Mouse (Mus musculus): ENCODE measurements around the gene Gstt3. TPM values are rescaled to one million over a fixed set of nuclear protein-coding genes. Genes with fewer than 3 reads are reported as not detected.

Gene Gstt3
- total RNA-seq, 2 experiments from 2014 or later: 0.61 to 0.71 TPM

DNA sequence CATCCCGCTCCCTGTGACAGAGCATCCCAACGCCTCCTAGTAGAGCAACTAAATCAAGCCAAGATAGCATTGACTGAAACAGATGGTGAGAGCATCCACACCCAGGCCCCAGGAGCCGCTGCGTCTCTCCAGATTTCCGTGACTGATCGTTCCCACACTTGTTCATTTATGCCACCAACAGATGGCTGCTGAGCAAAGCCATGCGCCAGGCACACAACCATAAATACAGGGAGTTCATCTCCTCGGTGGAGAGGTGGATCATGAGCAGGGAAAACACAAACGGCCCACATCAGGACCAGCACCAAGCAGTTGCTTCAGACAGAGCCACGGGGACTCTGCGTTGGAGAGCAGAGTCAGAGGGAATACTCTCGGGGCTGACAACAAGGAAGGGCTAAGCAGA, 37.8 kb downstream of the Gstt3 start:
- peak in 1 of 2 experiments; percentile 63 for DNase-seq (ENCODE audit: extremely low spot score in 1 of 2, low spot score in 2 of 2)
- intact Hi-C loops (cut with DNase I): loop anchor here (10.0 kb wide), 1 partner anchor 211 kb away; the partner anchor contains the start of gene Gm5134

DNA sequence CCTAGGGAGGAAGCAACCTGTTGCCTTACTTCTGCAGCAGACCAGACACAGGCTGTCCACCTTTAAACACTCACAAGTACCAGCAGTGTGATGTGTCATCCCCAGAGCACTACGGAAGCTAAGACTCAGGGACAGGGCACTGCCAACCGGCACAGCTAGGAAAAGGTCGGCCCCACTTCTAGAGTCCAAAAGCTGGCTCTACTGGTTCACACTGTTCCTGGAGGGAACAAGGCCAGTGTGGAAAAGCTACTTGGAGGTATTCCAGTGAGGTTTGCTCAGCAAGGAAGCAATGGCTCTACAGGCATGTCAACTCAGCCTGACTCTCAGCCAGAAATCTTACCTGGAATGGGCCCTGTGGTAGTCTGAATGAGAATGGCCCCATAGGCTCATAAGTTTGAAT, 40.3 kb downstream of the Gstt3 start:
- DNase-seq (ENCODE audit: extremely low spot score in 1 of 2, low spot score in 2 of 2): no peak
- intact Hi-C loops (cut with DNase I): loop anchor here (10.0 kb wide), 1 partner anchor 214 kb away; the partner anchor contains the start of gene Gm5134

DNA sequence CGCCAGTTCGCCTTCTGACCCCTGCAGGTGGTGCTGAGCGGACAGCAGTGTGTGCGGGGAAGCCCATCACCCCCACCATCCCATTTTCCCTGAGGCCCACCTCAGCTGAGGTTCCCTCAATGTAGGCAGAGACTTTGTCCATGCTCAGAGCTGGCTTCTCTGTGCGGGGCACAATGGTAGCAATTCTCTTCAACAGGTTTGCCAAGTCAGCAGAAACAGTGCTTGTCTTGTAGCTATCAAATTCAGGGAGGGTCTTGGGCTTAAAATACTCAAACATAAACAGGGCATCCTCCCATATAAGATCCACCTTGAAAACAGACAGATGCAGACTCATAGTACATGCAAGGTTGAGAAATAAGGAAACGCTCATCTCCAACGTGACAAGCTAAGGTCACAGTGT, 55.8 kb downstream of the Gstt3 start:
- intact Hi-C loops (cut with DNase I): no loop called here
- no peak for DNase-seq (ENCODE audit: extremely low spot score in 1 of 2, low spot score in 2 of 2)

Other genes starting within 250 kb of the Gstt3 start
- gene Lrrc75b, start 221.1 kb downstream of the Gstt3 start, total RNA-seq (2021): 10 to 100 TPM; 21.3 to 27.5 TPM
- 1 to 10 TPM; 1.5 to 4.1 TPM for gene Ggt1, start 219.8 kb downstream of the Gstt3 start, total RNA-seq (2021)
- 1 to 10 TPM; 2.6 to 3.3 TPM for gene Ggt5, start 192.1 kb downstream of the Gstt3 start, total RNA-seq (2021)
- gene Susd2, start 137.4 kb downstream of the Gstt3 start, total RNA-seq (2021): 1 to 10 TPM; 3.5 to 3.8 TPM
- gene Cabin1, start 17.1 kb downstream of the Gstt3 start, total RNA-seq (2021): 10 to 100 TPM; 83.7 to 84.3 TPM
- gene Ddt, start 8.0 kb downstream of the Gstt3 start, total RNA-seq (2021): 10 to 100 TPM; 34.4 to 39.3 TPM
- gene Gm20441, start 460 bp downstream of the Gstt3 start, total RNA-seq (2021): not detected
- gene Gstt1, start 17.2 kb upstream of the Gstt3 start, total RNA-seq (2021): 1 to 10 TPM; 3.8 TPM
- not detected for gene Gstt4, start 41.1 kb upstream of the Gstt3 start, total RNA-seq (2021)
- 1 to 10 TPM; 3.5 to 4.6 TPM for gene Gstt2, start 56.0 kb upstream of the Gstt3 start, total RNA-seq (2021)
- 100 to 1,000 TPM; 771 to 828 TPM for gene Mif, start 78.8 kb upstream of the Gstt3 start, total RNA-seq (2021)
- gene Derl3, start 112.0 kb upstream of the Gstt3 start, total RNA-seq (2021): 1 to 10 TPM; 1.5 to 3.0 TPM
- 10 to 100 TPM; 92.6 to 100.0 TPM for gene Smarcb1, start 140.2 kb upstream of the Gstt3 start, total RNA-seq (2021)
- 100 to 1,000 TPM; 155 to 181 TPM for gene Chchd10, start 151.7 kb upstream of the Gstt3 start, total RNA-seq (2021)
- gene Mmp11, start 155.1 kb upstream of the Gstt3 start, total RNA-seq (2021): 1 to 10 TPM; 2.5 to 2.6 TPM
- gene Gm867, start 159.3 kb upstream of the Gstt3 start, total RNA-seq (2021): under 1 TPM in 1 of 2 experiments, not detected in 1; 0.49 TPM
- not detected for gene Vpreb3, start 161.6 kb upstream of the Gstt3 start, total RNA-seq (2021)
- under 1 TPM in 1 of 2 experiments, not detected in 1; 0.16 TPM for gene Gm5134, start 173.1 kb upstream of the Gstt3 start, total RNA-seq (2021)